Mouse (Mus musculus): ENCODE measurements around the gene Fam234b.

DNA sequence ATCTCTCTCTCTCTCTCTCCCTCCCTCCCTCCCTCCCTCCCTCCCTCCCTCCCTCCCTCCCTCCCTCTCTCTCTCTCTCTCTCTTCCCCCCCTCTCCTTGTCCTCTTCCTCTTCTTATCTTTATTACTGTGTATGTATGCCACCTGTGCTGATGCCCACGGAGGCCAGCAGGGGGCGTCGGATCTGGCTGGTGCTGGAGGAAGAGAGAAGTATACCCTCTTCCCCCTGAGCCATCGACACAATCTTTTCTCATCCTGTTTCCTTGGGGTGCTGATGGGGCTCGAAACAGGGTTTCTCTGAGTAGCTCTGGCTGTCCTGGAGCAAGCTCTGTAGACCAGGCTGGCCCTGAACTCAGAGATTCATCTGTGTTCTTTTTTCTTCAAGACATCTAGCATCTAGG is 14.9 kb upstream of the Fam234b start:
- TF ChIP-seq CTCF (IDR thresholded peaks at IDR 0.05; ENCODE audit: borderline replicate concordance, control insufficient read depth, extremely low read depth, insufficient read depth, low read length, poor library complexity): 0 out of 2 replicates have a peak, but pooled peaks have one; percentile 27
- TF ChIP-seq POLR2A (IDR thresholded peaks at IDR 0.05; ENCODE audit: control insufficient read depth, extremely low read depth, insufficient read depth, low read length, poor library complexity): no peak

All from thymus, adult 2 months (tissue).